Mouse (Mus musculus): ENCODE results near the gene Kynu. TPM values are rescaled to one million over a fixed set of nuclear protein-coding genes. Genes with fewer than 3 reads are reported as not detected.

Gene Kynu
- polyA plus RNA-seq, 1 experiment: not detected

DNA sequence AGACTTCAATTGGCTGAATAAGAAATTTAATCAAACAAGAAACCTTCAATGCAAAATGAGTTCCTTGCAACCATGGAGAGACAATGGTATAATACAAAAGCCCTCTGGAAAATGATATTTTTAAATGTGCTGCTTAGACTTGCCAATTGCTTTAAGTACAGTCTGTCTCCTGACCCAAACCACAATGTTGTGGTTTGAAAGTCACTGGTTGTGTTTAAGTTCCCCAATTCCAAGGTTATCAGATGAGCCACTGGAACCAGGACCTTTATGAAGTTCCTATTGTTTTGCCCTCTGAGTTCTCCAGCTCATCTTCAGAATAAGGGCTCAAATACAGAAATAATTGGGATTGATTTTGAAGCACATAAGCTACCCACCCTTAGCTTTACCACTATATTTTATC, 76.7 kb downstream of the Kynu start:
- no peak for TF ChIP-seq POLR2AphosphoS2 (IDR thresholded peaks at IDR 0.05; ENCODE audit: insufficient read length, low read depth)
- TF ChIP-seq REST (IDR thresholded peaks at IDR 0.05; ENCODE audit: insufficient read depth, insufficient read length): no peak
- TF ChIP-seq E2F4 (IDR thresholded peaks at IDR 0.05; ENCODE audit: insufficient read depth): no peak
- TF ChIP-seq TCF12 (IDR thresholded peaks at IDR 0.05; ENCODE audit: insufficient read depth, poor library complexity, severe bottlenecking): no peak
- no peak for TF ChIP-seq USF1 (IDR thresholded peaks at IDR 0.05; ENCODE audit: low read depth)
- no peak for TF ChIP-seq POLR2A (IDR thresholded peaks at IDR 0.05; ENCODE audit: insufficient read length, low read depth)
- TF ChIP-seq CEBPB (IDR thresholded peaks at IDR 0.05; ENCODE audit: insufficient read depth, poor library complexity, severe bottlenecking): no peak
- TF ChIP-seq MYOG (IDR thresholded peaks at IDR 0.05; ENCODE audit: control insufficient read depth in 1 of 3, insufficient read depth in 1 of 3, insufficient read length in 2 of 3, low read depth in 2 of 3): no peak
- TF ChIP-seq SRF (IDR thresholded peaks at IDR 0.05; ENCODE audit: control insufficient read depth, insufficient read length, low read depth): no peak
- TF ChIP-seq TCF3 (IDR thresholded peaks at IDR 0.05; ENCODE audit: insufficient read length, low read depth): no peak
- no peak for TF ChIP-seq MYOD1 (IDR thresholded peaks at IDR 0.05; ENCODE audit: control insufficient read depth in 1 of 3, insufficient read length in 2 of 3, low read depth in 2 of 3)
- no peaks in the 10 kb centered on the region for H3K27me3 ChIP-seq (ENCODE audit: control insufficient read depth, insufficient read depth, insufficient read length)
- H3K4me2 ChIP-seq (ENCODE audit: low read depth): no peak overlapping the region
- no peak overlapping the region for H3ac ChIP-seq (ENCODE audit: control insufficient read depth, insufficient read length)
- no peak overlapping the region for H3K4me3 ChIP-seq
- H3K36me3 ChIP-seq (ENCODE audit: control insufficient read depth, insufficient read depth): no peaks in the 10 kb centered on the region
- no peaks in the 10 kb centered on the region for H3K79me2 ChIP-seq (ENCODE audit: control insufficient read depth, insufficient read depth)

DNA sequence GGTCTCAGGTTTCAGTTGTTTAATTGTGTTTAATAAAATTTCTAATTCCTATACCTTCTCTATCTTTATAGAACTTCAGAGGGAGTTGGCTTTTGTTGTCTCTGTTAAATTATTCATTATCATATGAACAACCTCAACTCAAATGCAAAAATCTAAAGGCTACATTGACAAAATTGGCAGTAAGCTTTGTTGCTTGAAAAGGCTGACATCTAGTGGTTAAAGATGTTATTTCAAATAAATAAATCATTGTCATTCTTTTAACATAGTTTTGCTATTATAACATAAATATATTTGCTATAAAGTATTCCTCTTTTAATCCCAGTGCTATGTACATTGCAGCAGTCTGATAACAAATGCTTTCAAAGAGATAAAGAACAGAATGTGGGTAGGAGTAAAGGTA, 81.4 kb downstream of the Kynu start:
- H3K27me3 ChIP-seq (ENCODE audit: control insufficient read depth, insufficient read depth, insufficient read length): no peaks in the 10 kb centered on the region
- TF ChIP-seq POLR2AphosphoS2 (IDR thresholded peaks at IDR 0.05; ENCODE audit: insufficient read length, low read depth) (no peak), TCF12 (IDR thresholded peaks at IDR 0.05; ENCODE audit: insufficient read depth, poor library complexity, severe bottlenecking) (no peak), MYOG (IDR thresholded peaks at IDR 0.05; ENCODE audit: control insufficient read depth in 1 of 3, insufficient read depth in 1 of 3, insufficient read length in 2 of 3, low read depth in 2 of 3) (no peak), TCF3 (IDR thresholded peaks at IDR 0.05; ENCODE audit: insufficient read length, low read depth) (no peak), REST (IDR thresholded peaks at IDR 0.05; ENCODE audit: insufficient read depth, insufficient read length) (no peak), E2F4 (IDR thresholded peaks at IDR 0.05; ENCODE audit: insufficient read depth) (no peak), USF1 (IDR thresholded peaks at IDR 0.05; ENCODE audit: low read depth) (no peak), POLR2A (IDR thresholded peaks at IDR 0.05; ENCODE audit: insufficient read length, low read depth) (no peak)
- no peak overlapping the region for H3K4me3 ChIP-seq
- no peaks in the 10 kb centered on the region for H3K36me3 ChIP-seq (ENCODE audit: control insufficient read depth, insufficient read depth)
- H3K4me2 ChIP-seq (ENCODE audit: low read depth): no peak overlapping the region
- no peaks in the 10 kb centered on the region for H3K79me2 ChIP-seq (ENCODE audit: control insufficient read depth, insufficient read depth)
- H3ac ChIP-seq (ENCODE audit: control insufficient read depth, insufficient read length): no peak overlapping the region

DNA sequence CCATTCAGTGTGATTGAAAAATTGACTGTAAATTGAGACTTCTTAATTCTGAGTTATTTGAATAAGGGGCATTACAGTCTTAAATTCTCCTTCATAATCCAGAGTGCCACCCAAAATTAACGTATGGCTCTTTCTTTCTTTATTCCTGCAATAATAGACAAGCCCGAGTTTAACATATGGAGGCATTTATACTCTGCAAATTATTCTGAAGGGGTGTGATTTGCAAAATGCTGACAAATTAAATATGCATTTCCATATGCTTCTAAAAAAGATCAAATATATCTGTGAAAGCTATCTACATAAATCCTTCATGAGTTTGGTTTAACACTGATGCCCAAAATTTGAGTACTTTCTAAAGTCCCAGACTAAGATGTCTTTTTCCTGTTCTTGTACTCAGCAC, 91.8 kb downstream of the Kynu start:
- TF ChIP-seq E2F4 (IDR thresholded peaks at IDR 0.05; ENCODE audit: insufficient read depth) (no peak), USF1 (IDR thresholded peaks at IDR 0.05; ENCODE audit: low read depth) (no peak), POLR2AphosphoS2 (IDR thresholded peaks at IDR 0.05; ENCODE audit: insufficient read length, low read depth) (no peak), POLR2A (IDR thresholded peaks at IDR 0.05; ENCODE audit: insufficient read length, low read depth) (no peak), CEBPB (IDR thresholded peaks at IDR 0.05; ENCODE audit: insufficient read depth, poor library complexity, severe bottlenecking) (no peak), MAX (IDR thresholded peaks at IDR 0.05; ENCODE audit: low read depth) (no peak), TCF12 (IDR thresholded peaks at IDR 0.05; ENCODE audit: insufficient read depth, poor library complexity, severe bottlenecking) (no peak), SRF (IDR thresholded peaks at IDR 0.05; ENCODE audit: control insufficient read depth, insufficient read length, low read depth) (no peak), TCF3 (IDR thresholded peaks at IDR 0.05; ENCODE audit: insufficient read length, low read depth) (no peak), REST (IDR thresholded peaks at IDR 0.05; ENCODE audit: insufficient read depth, insufficient read length) (no peak), MYOG (IDR thresholded peaks at IDR 0.05; ENCODE audit: control insufficient read depth in 1 of 3, insufficient read depth in 1 of 3, insufficient read length in 2 of 3, low read depth in 2 of 3) (no peak), MYOD1 (IDR thresholded peaks at IDR 0.05; ENCODE audit: control insufficient read depth in 1 of 3, insufficient read length in 2 of 3, low read depth in 2 of 3) (no peak)
- no peaks in the 10 kb centered on the region for H3K27me3 ChIP-seq (ENCODE audit: control insufficient read depth, insufficient read depth, insufficient read length)
- no peak overlapping the region for H3K4me3 ChIP-seq
- no peaks in the 10 kb centered on the region for H3K36me3 ChIP-seq (ENCODE audit: control insufficient read depth, insufficient read depth)
- H3K4me2 ChIP-seq (ENCODE audit: low read depth): no peak overlapping the region
- no peak overlapping the region for H3ac ChIP-seq (ENCODE audit: control insufficient read depth, insufficient read length)
- no peaks in the 10 kb centered on the region for H3K79me2 ChIP-seq (ENCODE audit: control insufficient read depth, insufficient read depth)

DNA sequence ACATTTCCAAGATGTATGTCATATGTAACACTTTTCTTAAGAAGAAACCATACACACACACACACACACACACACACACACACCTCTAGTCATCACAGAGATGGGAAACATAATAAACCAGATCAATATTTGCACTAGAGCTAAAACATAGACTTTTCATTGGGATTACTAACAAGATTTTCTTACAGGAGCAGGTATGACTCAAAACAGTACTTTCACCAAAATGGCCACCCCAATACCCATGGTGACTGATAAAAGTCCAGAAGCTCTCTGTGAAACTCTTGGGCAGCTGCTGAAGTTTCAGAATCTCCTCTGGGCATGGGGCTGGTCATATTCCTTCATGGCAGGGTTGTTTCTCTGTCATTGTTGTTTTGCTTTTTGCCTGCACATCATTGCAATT, 114.5 kb downstream of the Kynu start:
- no peaks in the 10 kb centered on the region for H3K36me3 ChIP-seq (ENCODE audit: control insufficient read depth, insufficient read depth)
- TF ChIP-seq POLR2A (IDR thresholded peaks at IDR 0.05; ENCODE audit: insufficient read length, low read depth) (no peak), CEBPB (IDR thresholded peaks at IDR 0.05; ENCODE audit: insufficient read depth, poor library complexity, severe bottlenecking) (no peak), USF1 (IDR thresholded peaks at IDR 0.05; ENCODE audit: low read depth) (no peak), MAX (IDR thresholded peaks at IDR 0.05; ENCODE audit: low read depth) (no peak), REST (IDR thresholded peaks at IDR 0.05; ENCODE audit: insufficient read depth, insufficient read length) (no peak), POLR2AphosphoS2 (IDR thresholded peaks at IDR 0.05; ENCODE audit: insufficient read length, low read depth) (no peak), MYOG (IDR thresholded peaks at IDR 0.05; ENCODE audit: control insufficient read depth in 1 of 3, insufficient read depth in 1 of 3, insufficient read length in 2 of 3, low read depth in 2 of 3) (no peak), E2F4 (IDR thresholded peaks at IDR 0.05; ENCODE audit: insufficient read depth) (no peak), TCF3 (IDR thresholded peaks at IDR 0.05; ENCODE audit: insufficient read length, low read depth) (no peak), SRF (IDR thresholded peaks at IDR 0.05; ENCODE audit: control insufficient read depth, insufficient read length, low read depth) (no peak), TCF12 (IDR thresholded peaks at IDR 0.05; ENCODE audit: insufficient read depth, poor library complexity, severe bottlenecking) (no peak), MYOD1 (IDR thresholded peaks at IDR 0.05; ENCODE audit: control insufficient read depth in 1 of 3, insufficient read length in 2 of 3, low read depth in 2 of 3) (no peak)
- no peaks in the 10 kb centered on the region for H3K79me2 ChIP-seq (ENCODE audit: control insufficient read depth, insufficient read depth)
- no peak overlapping the region for H3K4me3 ChIP-seq
- H3ac ChIP-seq (ENCODE audit: control insufficient read depth, insufficient read length): no peak overlapping the region
- H3K27me3 ChIP-seq (ENCODE audit: control insufficient read depth, insufficient read depth, insufficient read length): no peaks in the 10 kb centered on the region
- no peak overlapping the region for H3K4me2 ChIP-seq (ENCODE audit: low read depth)
